Mouse (Mus musculus) embryo, embryonic 10.5 days (tissue): ENCODE measurements around the gene Krt222.
"Not testable (repeated sequence)": the region's sequence is repeated elsewhere in the genome, so short reads cannot be mapped to it uniquely, and the experiment has no call there.

Experiments
- DNase-seq: peaks from one replicate; pipeline ENCODE4 v3.0.0-alpha.2; 2015; ENCODE audit warnings: low spot score

Gene Krt222

GRCm38 (mm10) chr11:99243820-99244374 lies at the start of gene Krt222:
Gene Krt222 (minus strand): TSS chr11:99244085.
- DNase-seq = peak; percentile 48

GRCm38 (mm10) chr11:99292846-99293245 lies 49.0 kb upstream of the Krt222 start:
- peak; percentile 61 for DNase-seq

- DNase-seq = no peak
Observed at GRCm38 (mm10) chr11:99284833-99285312, 41.0 kb upstream of the Krt222 start, which contains the start of gene Krt24. Gene Krt24 (minus strand): TSS chr11:99285262.

- no peak for DNase-seq
Observed at GRCm38 (mm10) chr11:99284011-99284410, 40.1 kb upstream of the Krt222 start.

DNA sequence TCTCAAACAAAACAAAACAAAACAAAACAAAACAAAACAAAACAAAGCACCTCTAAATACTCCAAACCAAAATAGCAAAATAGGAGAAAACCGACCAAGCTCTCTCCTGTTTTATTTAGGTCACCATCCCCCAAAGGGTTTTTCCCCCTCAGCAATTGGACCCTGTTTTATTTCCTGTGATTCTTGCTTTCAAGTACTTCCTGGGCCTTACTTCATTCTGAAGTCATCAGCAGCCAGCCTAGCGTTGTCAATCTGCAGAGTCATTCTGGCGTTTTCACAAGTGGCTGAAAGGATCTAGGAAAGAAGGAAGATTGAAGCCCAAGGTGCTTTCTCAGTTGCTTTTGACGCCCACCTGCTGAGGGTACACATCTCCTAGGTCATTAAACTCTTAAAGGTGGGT lies 39.4 kb upstream of the Krt222 start:
- no peak for DNase-seq

DNA sequence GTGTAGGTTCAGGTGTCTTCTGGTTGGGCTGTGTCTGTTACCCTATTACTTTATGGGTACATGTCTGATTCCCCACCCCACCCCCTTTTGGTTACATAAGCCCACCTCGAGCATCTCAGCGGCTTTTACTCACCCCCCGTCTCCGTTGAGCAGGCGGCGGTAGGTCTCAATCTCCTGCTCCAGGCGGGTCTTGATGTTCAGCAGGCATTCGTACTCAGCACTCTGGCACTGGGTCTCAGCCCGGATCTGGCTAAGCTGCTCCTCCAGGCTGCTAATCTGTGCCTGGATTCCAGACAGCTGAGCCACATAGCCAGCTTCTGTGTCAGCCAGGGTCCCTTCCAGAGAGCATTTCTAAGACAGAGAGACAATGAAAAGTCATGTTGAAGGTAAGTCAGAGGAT lies 37.2 kb upstream of the Krt222 start:
- no peak for DNase-seq

DNA sequence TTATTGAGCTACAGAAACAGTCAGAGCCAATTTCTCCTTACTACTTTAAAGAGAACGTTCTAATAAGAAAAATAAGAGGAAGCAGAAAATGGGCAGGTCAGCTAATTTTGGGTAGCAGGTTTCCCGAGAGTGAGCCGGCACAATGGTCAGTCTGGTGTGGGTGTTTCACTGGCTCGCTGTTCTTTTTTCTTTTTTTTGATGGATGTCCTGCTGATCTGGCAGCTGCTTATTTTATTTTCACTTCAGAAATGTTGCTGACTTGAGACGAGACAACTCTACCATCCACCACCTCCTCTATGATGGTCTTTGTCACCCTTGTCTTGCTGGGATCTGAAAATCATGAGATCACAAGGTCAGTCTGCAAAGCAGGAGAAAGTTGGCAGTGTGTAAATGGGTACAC lies 36.1 kb upstream of the Krt222 start:
- no peak for DNase-seq

DNA sequence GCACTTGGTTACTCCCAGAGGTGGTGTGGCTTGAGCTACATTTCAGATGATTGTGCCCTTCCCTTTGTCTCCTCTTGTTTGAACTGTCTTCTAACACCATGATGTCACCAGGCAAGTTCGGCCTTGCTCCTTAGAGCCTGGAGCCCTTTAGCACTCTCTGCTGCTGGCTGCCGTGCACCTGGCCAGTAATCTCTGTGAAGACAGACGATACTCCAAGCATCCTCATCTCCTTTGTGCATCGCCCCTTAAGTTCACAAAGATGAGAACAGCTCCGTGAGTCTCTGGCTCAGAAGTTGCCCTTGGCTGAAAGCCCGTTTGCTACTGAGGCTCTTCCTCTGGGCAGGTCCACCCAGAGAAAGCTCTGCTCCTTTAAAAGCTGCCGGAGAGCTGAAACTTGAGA lies 32.9 kb upstream of the Krt222 start:
- no peak for DNase-seq

- no peak for DNase-seq
Observed at GRCm38 (mm10) chr11:99275624-99276023, 31.7 kb upstream of the Krt222 start.

DNA sequence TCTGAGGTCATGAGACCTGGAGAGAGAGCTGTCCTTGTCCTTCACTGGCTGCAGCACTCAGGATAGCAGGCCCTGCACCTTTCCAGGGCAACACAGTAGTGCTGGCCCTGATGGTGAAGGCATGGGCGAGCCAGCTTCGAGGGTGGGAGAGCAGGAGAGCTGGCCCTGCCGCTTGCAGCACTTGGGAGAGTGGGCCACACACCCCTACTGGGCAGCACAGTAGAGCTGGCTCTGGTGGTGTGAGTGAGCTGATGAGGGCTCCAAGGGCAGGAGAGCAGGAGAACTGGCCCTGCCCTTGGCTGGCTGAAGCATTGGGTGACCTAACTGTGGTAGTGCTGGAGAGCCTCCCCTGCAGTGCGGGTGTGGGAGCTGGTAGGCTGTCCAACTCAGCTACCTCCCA lies 28.8 kb upstream of the Krt222 start:
- no peak for DNase-seq

- no peak for DNase-seq
Observed at GRCm38 (mm10) chr11:99269192-99269591, 25.3 kb upstream of the Krt222 start.

DNA sequence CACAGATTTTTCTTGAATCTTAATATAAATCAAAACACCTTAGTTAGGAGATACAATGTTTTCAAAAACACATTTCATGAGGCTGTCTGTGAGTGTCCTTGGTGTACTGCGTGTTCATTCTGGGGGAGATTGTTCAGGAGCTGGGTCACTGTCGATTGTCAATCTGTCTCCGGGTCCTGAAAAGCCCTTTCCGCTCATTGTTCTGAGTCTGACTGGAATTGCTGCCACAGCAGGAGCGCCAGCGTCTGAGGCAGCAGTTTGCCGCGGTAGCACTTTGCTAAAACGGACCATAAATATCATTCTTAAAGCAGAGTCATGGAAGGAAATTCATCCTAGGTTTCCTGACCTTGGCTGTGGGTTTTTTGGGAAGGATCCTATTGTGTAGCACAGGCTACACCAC lies 21.9 kb upstream of the Krt222 start:
- DNase-seq = peak; percentile 18

DNA sequence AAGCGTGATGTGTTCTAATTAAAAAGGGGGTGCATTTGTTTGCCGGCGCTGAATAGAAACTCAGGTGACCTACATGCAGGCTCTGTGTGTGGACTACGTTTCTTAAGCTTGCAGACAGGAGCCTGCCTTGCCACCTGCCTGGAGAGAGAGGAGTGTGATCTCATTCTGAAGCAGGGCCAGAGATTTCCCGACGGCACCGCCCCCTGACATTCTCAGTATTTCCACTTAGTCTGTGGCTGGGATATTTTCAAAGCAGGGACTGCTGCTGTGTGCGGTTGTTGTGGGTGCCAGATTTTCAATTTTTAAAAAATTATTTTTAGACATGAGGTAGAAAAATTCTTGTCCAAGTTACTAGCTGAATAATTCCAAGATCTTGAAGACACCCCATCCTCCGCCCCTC lies 21.3 kb upstream of the Krt222 start:
- DNase-seq = no peak

DNA sequence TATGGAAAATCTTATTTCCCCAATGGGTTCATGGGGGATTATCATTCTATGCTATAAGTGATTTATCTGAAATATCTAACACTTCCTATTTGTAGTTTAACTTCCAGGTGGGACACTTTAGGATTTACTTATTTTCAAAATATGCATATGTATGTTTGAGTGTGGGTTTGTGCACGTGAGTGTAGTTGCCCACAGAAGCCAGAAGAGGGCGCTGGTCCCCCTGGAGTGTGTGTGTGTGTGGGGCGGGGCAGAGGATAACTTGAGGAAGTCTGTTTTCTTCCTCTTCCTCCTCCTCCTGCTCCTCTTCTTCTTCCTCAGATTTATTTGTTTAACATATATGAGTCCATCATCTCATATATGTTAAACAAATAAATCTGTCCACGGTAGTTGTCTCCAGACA lies 12.3 kb upstream of the Krt222 start:
- no peak for DNase-seq

DNA sequence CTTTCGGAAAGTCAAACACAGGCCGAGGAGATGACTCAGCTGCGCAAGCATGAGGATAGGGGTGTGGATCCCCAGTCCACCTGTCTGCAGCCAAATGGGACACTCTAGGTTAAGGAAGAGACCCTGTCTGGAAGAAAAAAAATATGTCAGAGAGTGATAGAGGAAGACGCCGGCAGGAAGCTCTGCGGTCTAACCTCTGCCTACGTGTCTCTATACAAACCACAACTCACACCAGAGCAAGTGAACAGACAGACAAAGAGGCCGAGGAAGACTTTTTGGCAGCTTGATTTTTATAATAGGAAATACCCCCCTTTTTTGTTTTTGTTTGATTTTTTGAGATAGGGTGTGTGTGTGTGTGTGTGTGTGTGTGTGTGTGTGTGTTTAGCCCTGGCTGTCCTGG lies 11.4 kb upstream of the Krt222 start:
- no peak for DNase-seq

DNA sequence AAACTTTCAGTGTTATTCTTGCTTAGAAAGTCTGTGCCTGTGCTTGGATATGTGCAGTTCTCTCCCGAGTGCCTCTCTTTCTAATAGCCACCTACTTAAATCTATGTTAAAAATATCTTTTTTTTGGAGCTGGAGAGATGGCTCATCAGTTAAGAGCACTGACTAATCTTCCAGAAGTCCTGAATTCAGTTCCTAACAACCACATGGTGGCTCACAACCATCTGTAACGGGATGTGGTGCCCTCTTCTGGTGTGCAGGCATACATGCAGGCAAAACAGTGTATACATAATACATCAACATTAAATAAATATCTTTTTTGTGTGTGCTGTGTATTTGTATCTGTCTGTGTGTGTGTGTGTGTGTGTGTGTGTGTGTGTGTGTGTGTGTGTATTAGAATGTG lies 10.0 kb upstream of the Krt222 start:
- DNase-seq = no peak

DNA sequence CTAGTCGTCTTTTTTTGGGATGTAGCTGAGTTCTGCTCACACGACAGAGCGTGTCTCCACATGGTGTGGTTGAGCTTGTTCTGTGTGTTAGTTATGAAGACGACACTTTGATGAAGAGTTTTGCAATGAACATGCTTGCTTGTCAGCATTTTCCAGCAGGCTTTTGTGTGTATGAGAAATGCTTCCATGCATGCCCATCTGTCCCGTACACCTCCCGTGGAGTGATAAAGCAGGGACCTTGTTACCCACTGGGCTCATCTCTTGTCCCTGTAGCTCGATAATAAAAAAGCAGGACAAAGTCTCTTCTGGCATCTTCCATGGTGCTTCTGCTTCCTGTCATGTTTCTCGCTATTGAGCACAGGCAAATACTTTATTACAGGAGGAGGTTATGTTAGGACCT lies 8.8 kb upstream of the Krt222 start:
- no peak for DNase-seq

GRCm38 (mm10) chr11:99250666-99251065 lies 6.8 kb upstream of the Krt222 start:
- no peak for DNase-seq

DNA sequence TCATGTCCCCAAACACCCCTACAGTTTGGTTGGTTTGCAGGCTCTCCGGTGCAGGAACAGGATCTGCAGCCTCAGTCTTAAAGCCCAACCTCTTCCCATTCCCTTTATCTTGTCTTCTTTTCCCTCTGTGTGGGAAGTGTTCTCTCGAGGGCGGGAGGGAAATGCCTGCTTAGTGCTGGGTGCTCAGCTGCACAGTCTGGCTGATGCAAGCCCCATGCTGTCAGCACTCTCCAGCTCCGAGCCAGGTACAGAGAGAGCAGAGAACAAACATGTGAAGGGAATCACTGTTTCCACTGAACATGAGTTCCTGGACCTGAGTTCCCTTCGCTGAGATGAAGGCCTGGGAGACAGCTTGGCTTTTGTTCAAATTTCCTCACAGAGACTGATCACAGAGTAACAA lies 6.4 kb upstream of the Krt222 start:
- DNase-seq = no peak

- DNase-seq = peak; percentile 15
Observed at GRCm38 (mm10) chr11:99249115-99249514, 5.2 kb upstream of the Krt222 start.

DNA sequence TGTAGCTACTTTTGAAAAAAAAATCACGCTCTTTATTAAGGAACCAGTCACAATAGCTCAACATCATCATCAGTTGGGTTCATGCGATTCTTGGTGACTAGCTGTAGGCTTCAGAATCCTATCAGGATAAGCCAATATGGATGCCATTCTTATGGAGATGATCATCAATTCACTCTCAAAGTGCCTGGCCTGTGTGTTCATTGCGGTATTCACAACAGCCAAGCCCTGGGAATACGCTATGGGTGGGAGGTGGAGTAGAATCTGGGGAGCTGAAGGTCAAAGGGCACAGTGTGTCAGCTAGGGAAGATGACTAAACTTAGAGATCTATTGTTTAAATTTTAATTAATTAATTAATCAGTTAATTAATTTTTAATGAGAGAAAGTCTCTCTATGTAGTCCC lies 4.0 kb upstream of the Krt222 start:
- no peak for DNase-seq

GRCm38 (mm10) chr11:99244519-99244918 lies 634 bp upstream of the Krt222 start:
- not testable (repeated sequence) for DNase-seq

DNA sequence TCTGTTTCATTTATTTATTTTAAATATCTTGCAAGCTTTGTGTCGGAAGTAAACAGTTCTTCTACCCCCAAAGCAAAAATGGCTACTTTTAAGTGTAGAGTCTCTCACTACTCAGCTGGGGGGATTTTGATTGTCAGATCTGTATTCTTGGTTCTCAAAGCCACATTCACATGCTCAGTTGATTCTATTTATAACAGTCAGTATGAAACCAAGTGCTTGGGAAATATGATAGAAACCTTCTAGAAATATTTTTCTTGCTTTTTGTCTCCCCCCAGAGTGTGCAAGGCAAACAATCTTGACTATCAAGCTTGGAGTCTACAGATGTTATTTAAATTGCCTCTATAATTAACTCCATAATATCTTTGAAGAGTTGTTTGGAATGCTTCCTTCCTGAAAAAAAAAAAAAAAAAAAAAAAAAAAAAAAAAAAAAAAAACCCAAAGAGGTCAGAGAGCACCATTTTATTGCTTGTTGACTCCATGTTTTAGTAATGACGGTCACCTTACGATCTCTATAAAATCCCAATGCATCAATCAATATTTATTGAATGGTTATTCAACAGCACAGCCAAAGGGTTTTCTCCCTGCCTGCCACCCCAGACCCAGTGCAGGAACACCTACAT lies 575 bp downstream of the Krt222 start:
- DNase-seq = no peak

GRCm38 (mm10) chr11:99242056-99242455 lies 1.8 kb downstream of the Krt222 start:
- DNase-seq = no peak
